8 mouse cellular contexts compared by ENCODE assay signal in the genomic region with DNA sequence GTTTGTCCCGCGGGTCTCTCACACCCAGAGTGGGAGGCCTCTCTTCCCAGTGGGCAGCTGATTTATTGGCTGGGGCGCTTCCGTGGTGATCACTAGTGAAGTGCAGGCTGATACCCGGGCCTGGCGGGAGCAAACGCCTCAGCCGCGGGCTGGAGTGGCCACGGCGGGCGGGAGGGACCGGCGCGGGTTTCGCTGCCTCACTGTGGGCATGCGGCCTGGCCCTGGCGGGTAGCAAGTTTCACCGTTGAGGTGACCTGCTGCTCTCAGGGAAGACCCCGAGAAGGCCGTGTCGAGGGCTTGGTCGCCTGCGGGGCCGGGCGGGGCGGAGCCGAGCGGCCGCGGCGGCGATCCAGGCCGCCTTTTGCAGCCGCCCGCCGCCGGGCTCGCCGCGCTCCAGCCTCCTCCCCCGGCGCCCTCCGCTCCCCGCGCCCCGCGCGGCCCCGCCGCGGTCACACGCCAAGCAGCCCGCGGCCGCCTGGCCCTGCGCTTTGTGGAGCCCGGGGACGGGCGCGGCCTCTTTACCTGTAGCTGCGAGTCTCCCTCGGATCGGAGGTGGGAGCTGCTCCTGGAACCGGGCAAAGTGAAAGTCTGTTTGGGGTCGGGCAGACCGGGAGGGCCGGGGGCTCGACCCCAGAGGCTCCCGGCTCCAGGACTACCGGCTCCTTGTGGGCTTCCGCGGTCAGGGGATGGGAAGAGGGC.
A peak's percentile ranks its signal among the peaks of the same experiment; 100 is the strongest.
DNase-seq lines count a peak whose midpoint lies in the region; ATAC-seq and TF ChIP-seq lines count a peak whose summit lies in the region.

No protein-coding gene starts in this region.

- H3K9ac ChIP-seq in ES-Bruce4 (ENCODE audit: low read depth, poor library complexity, severe bottlenecking) = peak overlapping the region; percentile 97
- H3K9ac ChIP-seq in forebrain, embryonic 13.5 days = peak overlapping the region; percentile 94
- peak overlapping the region; percentile 92 for H3K9ac ChIP-seq in heart, postnatal 0 days (replicated peaks; ENCODE audit: low read depth, low read length)
- H3K9ac ChIP-seq in lung, embryonic 14.5 days = peak overlapping the region; percentile 93

- peaks cover 5% of the 10 kb centered on the region for H3K4me1 ChIP-seq in ES-Bruce4 (ENCODE audit: control insufficient read depth, insufficient read depth, low read length)
- H3K4me1 ChIP-seq in forebrain, embryonic 13.5 days = peaks cover 32% of the 10 kb centered on the region
- peaks cover 18% of the 10 kb centered on the region for H3K4me1 ChIP-seq in heart, postnatal 0 days (ENCODE audit: control insufficient read depth, insufficient read depth)
- peaks cover 12% of the 10 kb centered on the region; the same call in 1 of the 2 replicates for H3K4me1 ChIP-seq in lung, embryonic 14.5 days (ENCODE audit: insufficient read depth)
- peaks cover 19% of the 10 kb centered on the region for H3K4me1 ChIP-seq in olfactory bulb, adult 2 months (ENCODE audit: control insufficient read depth, insufficient read depth, low read length)

- no peaks in the 10 kb centered on the region for H3K9me3 ChIP-seq in ES-Bruce4 (replicated peaks; ENCODE audit: control insufficient read depth, insufficient read depth, low read length, poor library complexity, severe bottlenecking)
- no peaks in the 10 kb centered on the region for H3K9me3 ChIP-seq in forebrain, embryonic 13.5 days (replicated peaks)
- H3K9me3 ChIP-seq in heart, postnatal 0 days (replicated peaks; ENCODE audit: control insufficient read depth, low read length) = no peaks in the 10 kb centered on the region
- no peaks in the 10 kb centered on the region for H3K9me3 ChIP-seq in lung, embryonic 14.5 days (ENCODE audit: low read depth, low read length)

- no peak for TF ChIP-seq EP300 in ES-Bruce4 (IDR thresholded peaks at IDR 0.05; ENCODE audit: insufficient read depth, low read depth, low read length)
- no peak for TF ChIP-seq EP300 in heart, postnatal 0 days (IDR thresholded peaks at IDR 0.05; ENCODE audit: low read depth)

- TF ChIP-seq CTCF in ES-Bruce4 (IDR thresholded peaks at IDR 0.05; ENCODE audit: low read depth, low read length) = no peak
- TF ChIP-seq CTCF in heart, postnatal 0 days (IDR thresholded peaks at IDR 0.05; ENCODE audit: low read depth) = no peak
- TF ChIP-seq CTCF in lung, embryonic 14.5 days (IDR thresholded peaks at IDR 0.05; ENCODE audit: low read depth) = no peak
- no peak for TF ChIP-seq CTCF in olfactory bulb, adult 2 months (IDR thresholded peaks at IDR 0.05; ENCODE audit: insufficient read depth, low read depth, low read length)

- peak overlapping the region; percentile 95 for H3K4me3 ChIP-seq in ES-Bruce4 (ENCODE audit: low read depth, low read length)
- peak overlapping the region; percentile 78 for H3K4me3 ChIP-seq in forebrain, embryonic 13.5 days
- peak overlapping the region; percentile 86 for H3K4me3 ChIP-seq in heart, postnatal 0 days (ENCODE audit: low read depth, low read length)
- peak overlapping the region; percentile 85 for H3K4me3 ChIP-seq in lung, embryonic 14.5 days (ENCODE audit: low read depth, low read length)
- H3K4me3 ChIP-seq in olfactory bulb, adult 2 months (ENCODE audit: insufficient read depth, low read depth, low read length) = peak overlapping the region; percentile 88

- peak; percentile 69 for DNase-seq in cerebellum, adult 11 months
- DNase-seq in heart, postnatal 0 days (ENCODE audit: low spot score) = peak; percentile 69
- DNase-seq in kidney, postnatal 36 days = peak; percentile 68 to 86
- DNase-seq in lung, embryonic 14.5 days = peak; percentile 86
- DNase-seq in testis, postnatal 14 days (ENCODE audit: low spot score) = peak; percentile 71

- H3K36me3 ChIP-seq in ES-Bruce4 (ENCODE audit: control insufficient read depth, insufficient read depth, low read length, poor library complexity, severe bottlenecking) = peaks cover 2% of the 10 kb centered on the region; the same call in 1 of the 2 replicates
- 0 out of 2 replicates have a peak, but pooled peaks cover 6% of the 10 kb centered on the region for H3K36me3 ChIP-seq in forebrain, embryonic 13.5 days (ENCODE audit: poor library complexity, severe bottlenecking)
- H3K36me3 ChIP-seq in heart, postnatal 0 days (replicated peaks; ENCODE audit: control insufficient read depth, insufficient read depth, low read length) = peaks cover 5% of the 10 kb centered on the region; the same call in 1 of the 2 replicates
- H3K36me3 ChIP-seq in lung, embryonic 14.5 days (ENCODE audit: insufficient read depth) = peaks cover 17% of the 10 kb centered on the region

- ATAC-seq in forebrain, embryonic 13.5 days = peak; percentile 87
- ATAC-seq in heart, postnatal 0 days (ENCODE audit: insufficient read depth, low read depth) = peak; percentile 90
- ATAC-seq in lung, embryonic 14.5 days (ENCODE audit: insufficient read depth) = peak; percentile 89

- H3K27me3 ChIP-seq in ES-Bruce4 (ENCODE audit: control insufficient read depth, insufficient read depth, low read length, poor library complexity, severe bottlenecking) = no peaks in the 10 kb centered on the region
- H3K27me3 ChIP-seq in forebrain, embryonic 13.5 days = no peaks in the 10 kb centered on the region
- no peaks in the 10 kb centered on the region for H3K27me3 ChIP-seq in heart, postnatal 0 days (ENCODE audit: control insufficient read depth, insufficient read depth, low read length)
- H3K27me3 ChIP-seq in lung, embryonic 14.5 days (ENCODE audit: insufficient read depth, low read length) = no peaks in the 10 kb centered on the region

- peak overlapping the region; percentile 93 for H3K4me2 ChIP-seq in forebrain, embryonic 13.5 days
- peak overlapping the region; percentile 80 for H3K4me2 ChIP-seq in heart, postnatal 0 days (ENCODE audit: low read depth, low read length)
- H3K4me2 ChIP-seq in lung, embryonic 14.5 days = peak overlapping the region; percentile 78

- 0% methylated on average over 56 of the region's 73 CpGs for WGBS in forebrain, embryonic 13.5 days
- under 1% methylated on average over 60 of the region's 73 CpGs for WGBS in heart, postnatal 0 days
- WGBS in lung, embryonic 14.5 days = under 1% methylated on average over 67 of the region's 73 CpGs
- 2% methylated on average over 73 of the region's 73 CpGs for WGBS in olfactory bulb, adult 2 months

- no peak overlapping the region for H3K27ac ChIP-seq in ES-Bruce4 (ENCODE audit: insufficient read depth, low read length)
- peak overlapping the region; percentile 82 for H3K27ac ChIP-seq in forebrain, embryonic 13.5 days
- peak overlapping the region; percentile 90 for H3K27ac ChIP-seq in heart, postnatal 0 days (ENCODE audit: low read depth)
- peak overlapping the region; percentile 96 for H3K27ac ChIP-seq in lung, embryonic 14.5 days (ENCODE audit: low read depth)
- H3K27ac ChIP-seq in olfactory bulb, adult 2 months (ENCODE audit: insufficient read depth, low read depth, low read length) = peak overlapping the region; percentile 89

- no peak for TF ChIP-seq POLR2A in ES-Bruce4 (IDR thresholded peaks at IDR 0.05; ENCODE audit: insufficient read depth, low read length)
- no peak for TF ChIP-seq POLR2A in olfactory bulb, adult 2 months (IDR thresholded peaks at IDR 0.05; ENCODE audit: insufficient read depth, low read depth, low read length)
